Mouse (Mus musculus) frontal cortex, postnatal 36 days (tissue): Measurements from ENCODE around the gene B2m.
A peak's percentile ranks its signal among the peaks of the same experiment; 100 is the strongest.

Experiments used
- DNase-seq, 2 experiments: peaks; one replicate each; pipeline ENCODE4 v3.0.0; 2022; ENCODE audit warnings: low spot score in 2 of 2

The B2m gene

GRCm38 (mm10) chr2:122194509-122194929, 47.0 kb downstream of the B2m start:
- peak; percentile 13 to 26 for DNase-seq

- no peak for DNase-seq
These were observed 54.0 kb downstream of the B2m start for GRCm38 (mm10) chr2:122201501-122201900.
